In the genomic region with DNA sequence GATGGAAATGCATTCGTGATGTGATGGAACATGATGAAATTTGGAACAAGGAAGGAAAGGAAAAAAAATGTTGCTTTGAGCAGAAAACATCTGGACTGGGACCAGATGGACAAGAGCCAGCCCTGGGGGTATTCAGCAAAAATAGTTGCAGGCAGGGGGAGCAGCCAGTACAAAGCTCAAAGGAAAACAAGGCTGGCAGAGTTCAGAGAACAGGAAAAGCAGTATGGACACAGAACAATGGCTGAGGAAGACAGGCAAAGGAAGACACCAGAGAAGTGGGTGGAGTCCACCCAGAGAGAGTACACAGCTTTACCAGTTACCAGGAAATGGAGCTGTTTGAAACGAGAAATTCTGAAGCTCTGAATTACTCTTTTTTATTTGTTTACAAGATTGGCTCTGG, we compare ENCODE assay signal across 8 mouse cellular contexts. TPM values are rescaled to one million over a fixed set of nuclear protein-coding genes. Genes with fewer than 3 reads are reported as not detected.
DNase-seq lines count a peak whose midpoint lies in the region; ATAC-seq and TF ChIP-seq lines count a peak whose summit lies in the region.

No protein-coding gene starts in this region.

- H3K4me2 ChIP-seq in forebrain, postnatal 0 days (ENCODE audit: low read depth): no peak overlapping the region
- no peak overlapping the region for H3K4me2 ChIP-seq in forebrain, embryonic 11.5 days (ENCODE audit: low read depth, low read length, severe bottlenecking)
- no peak overlapping the region for H3K4me2 ChIP-seq in kidney, embryonic 16.5 days (replicated peaks; ENCODE audit: low read depth, low read length)
- H3K4me2 ChIP-seq in liver, embryonic 16.5 days (ENCODE audit: low read depth, low read length): no peak overlapping the region
- no peak overlapping the region for H3K4me2 ChIP-seq in stomach, postnatal 0 days (replicated peaks; ENCODE audit: low read depth)

- no peaks in the 10 kb centered on the region for H3K4me1 ChIP-seq in forebrain, postnatal 0 days (ENCODE audit: insufficient read depth)
- no peaks in the 10 kb centered on the region for H3K4me1 ChIP-seq in forebrain, embryonic 11.5 days (replicated peaks; ENCODE audit: control insufficient read depth, insufficient read depth, low read length)
- no peaks in the 10 kb centered on the region for H3K4me1 ChIP-seq in kidney, embryonic 16.5 days (ENCODE audit: insufficient read depth, low read length)
- no peaks in the 10 kb centered on the region for H3K4me1 ChIP-seq in liver, embryonic 16.5 days (ENCODE audit: control insufficient read depth, low read depth, low read length)
- H3K4me1 ChIP-seq in stomach, postnatal 0 days (replicated peaks; ENCODE audit: control insufficient read depth, insufficient read depth): no peaks in the 10 kb centered on the region
- no peaks in the 10 kb centered on the region; the same call in 1 of the 2 replicates for H3K4me1 ChIP-seq in forebrain, embryonic 10.5 days

- H3K9me3 ChIP-seq in forebrain, postnatal 0 days (ENCODE audit: low read length): no peaks in the 10 kb centered on the region
- H3K9me3 ChIP-seq in forebrain, embryonic 11.5 days (ENCODE audit: control insufficient read depth, low read length): no peaks in the 10 kb centered on the region
- H3K9me3 ChIP-seq in kidney, embryonic 16.5 days (ENCODE audit: low read length): no peaks in the 10 kb centered on the region
- no peaks in the 10 kb centered on the region for H3K9me3 ChIP-seq in liver, embryonic 16.5 days (replicated peaks; ENCODE audit: control insufficient read depth, low read length)
- no peaks in the 10 kb centered on the region for H3K9me3 ChIP-seq in stomach, postnatal 0 days (ENCODE audit: control insufficient read depth, low read length)
- H3K9me3 ChIP-seq in forebrain, embryonic 10.5 days: no peaks in the 10 kb centered on the region

- TF ChIP-seq EP300 in stomach, postnatal 0 days (optimal IDR thresholded peaks at IDR 0.05): no peak

- H3K36me3 ChIP-seq in forebrain, postnatal 0 days (ENCODE audit: insufficient read depth): no peaks in the 10 kb centered on the region
- H3K36me3 ChIP-seq in forebrain, embryonic 11.5 days (ENCODE audit: control insufficient read depth, insufficient read depth, low read length): no peaks in the 10 kb centered on the region
- H3K36me3 ChIP-seq in kidney, embryonic 16.5 days (ENCODE audit: insufficient read depth, low read length): no peaks in the 10 kb centered on the region
- no peaks in the 10 kb centered on the region for H3K36me3 ChIP-seq in liver, embryonic 16.5 days (ENCODE audit: control insufficient read depth, insufficient read depth)
- no peaks in the 10 kb centered on the region for H3K36me3 ChIP-seq in stomach, postnatal 0 days (ENCODE audit: control insufficient read depth, insufficient read depth, low read length)
- H3K36me3 ChIP-seq in forebrain, embryonic 10.5 days (replicated peaks): no peaks in the 10 kb centered on the region

- DNase-seq in forebrain, postnatal 0 days: peak; percentile 5
- DNase-seq in forebrain, embryonic 11.5 days (ENCODE audit: low spot score): no peak
- DNase-seq in brain, adult 2 months (ENCODE audit: low read depth, low spot score): peak; percentile 24
- peak; percentile 87 for DNase-seq in heart, adult 8-10 months (ENCODE audit: low spot score)
- DNase-seq in stomach, postnatal 0 days (ENCODE audit: low spot score): no peak
- no peak for DNase-seq in forebrain, embryonic 10.5 days (ENCODE audit: extremely low spot score, low spot score)

- no peak for ATAC-seq in forebrain, postnatal 0 days
- ATAC-seq in forebrain, embryonic 11.5 days (replicated peaks; ENCODE audit: low FRiP score): no peak
- peak; percentile 39; the same call in 1 of the 2 replicates for ATAC-seq in kidney, embryonic 16.5 days (ENCODE audit: low FRiP score, low TSS enrichment)
- ATAC-seq in liver, embryonic 16.5 days (ENCODE audit: low read depth): peak; percentile 51; the same call in 1 of the 2 replicates
- no peak for ATAC-seq in stomach, postnatal 0 days (ENCODE audit: low FRiP score, low TSS enrichment)

- no peak overlapping the region for H3K27ac ChIP-seq in forebrain, postnatal 0 days (ENCODE audit: low read depth, low read length)
- no peak overlapping the region for H3K27ac ChIP-seq in forebrain, embryonic 11.5 days (ENCODE audit: low read depth, low read length)
- H3K27ac ChIP-seq in kidney, embryonic 16.5 days (ENCODE audit: low read length): no peak overlapping the region
- H3K27ac ChIP-seq in liver, embryonic 16.5 days (ENCODE audit: low read length): no peak overlapping the region
- no peak overlapping the region for H3K27ac ChIP-seq in stomach, postnatal 0 days (replicated peaks)
- H3K27ac ChIP-seq in forebrain, embryonic 10.5 days: no peak overlapping the region

- no peak for TF ChIP-seq CTCF in forebrain, postnatal 0 days (IDR thresholded peaks at IDR 0.05; ENCODE audit: low read depth)
- TF ChIP-seq CTCF in stomach, postnatal 0 days (IDR thresholded peaks at IDR 0.05; ENCODE audit: low read depth): peak; percentile 43

- no peak overlapping the region for H3K4me3 ChIP-seq in forebrain, postnatal 0 days (ENCODE audit: low read depth, low read length)
- H3K4me3 ChIP-seq in forebrain, embryonic 11.5 days (ENCODE audit: low read depth, low read length): no peak overlapping the region
- H3K4me3 ChIP-seq in kidney, embryonic 16.5 days (ENCODE audit: low read length): no peak overlapping the region
- no peak overlapping the region for H3K4me3 ChIP-seq in liver, embryonic 16.5 days (ENCODE audit: low read depth, low read length)
- no peak overlapping the region for H3K4me3 ChIP-seq in stomach, postnatal 0 days (ENCODE audit: low read depth, low read length)
- H3K4me3 ChIP-seq in forebrain, embryonic 10.5 days: no peak overlapping the region

- WGBS in forebrain, postnatal 0 days: 30% methylated on average over 2 of the region's 2 CpGs
- 62% methylated on average over 2 of the region's 2 CpGs for WGBS in forebrain, embryonic 11.5 days
- WGBS in kidney, embryonic 16.5 days: 39% methylated on average over 2 of the region's 2 CpGs
- 15% methylated on average over 2 of the region's 2 CpGs for WGBS in liver, embryonic 16.5 days (ENCODE audit: insufficient replicate concordance)
- 39% methylated on average over 2 of the region's 2 CpGs for WGBS in stomach, postnatal 0 days
- 67% methylated on average over 2 of the region's 2 CpGs for WGBS in forebrain, embryonic 10.5 days

- H3K27me3 ChIP-seq in forebrain, postnatal 0 days (ENCODE audit: insufficient read depth, low read length): no peaks in the 10 kb centered on the region
- H3K27me3 ChIP-seq in forebrain, embryonic 11.5 days (ENCODE audit: control insufficient read depth, insufficient read depth, low read length): no peaks in the 10 kb centered on the region
- no peaks in the 10 kb centered on the region for H3K27me3 ChIP-seq in kidney, embryonic 16.5 days (ENCODE audit: insufficient read depth, low read length)
- no peaks in the 10 kb centered on the region for H3K27me3 ChIP-seq in liver, embryonic 16.5 days (ENCODE audit: control insufficient read depth, insufficient read depth, low read depth, low read length)
- no peaks in the 10 kb centered on the region for H3K27me3 ChIP-seq in stomach, postnatal 0 days (ENCODE audit: control insufficient read depth, insufficient read depth, low read length)
- H3K27me3 ChIP-seq in forebrain, embryonic 10.5 days (ENCODE audit: poor library complexity, severe bottlenecking): no peaks in the 10 kb centered on the region

- no peak overlapping the region for H3K9ac ChIP-seq in forebrain, postnatal 0 days
- no peak overlapping the region for H3K9ac ChIP-seq in forebrain, embryonic 11.5 days (ENCODE audit: low read length)
- H3K9ac ChIP-seq in kidney, embryonic 16.5 days (replicated peaks; ENCODE audit: low read length): no peak overlapping the region
- H3K9ac ChIP-seq in liver, embryonic 16.5 days (ENCODE audit: low read depth, low read length): no peak overlapping the region
- H3K9ac ChIP-seq in stomach, postnatal 0 days (ENCODE audit: low read length): no peak overlapping the region

RNA-seq across cellular contexts. Expression of a gene that starts 40.8 kb away (rescaled TPM):
- 45.8 and 64.9 TPM in 2 replicates for total RNA-seq in forebrain, postnatal 0 days (2014; rRNA removed)
- polyA plus RNA-seq in forebrain, postnatal 0 days (2015; fragmentation: Nextera tagmentation; extraction: Ambion mirVana): 22.4 and 33.8 TPM in 2 replicates
- 14.4 and 14.9 TPM in 2 replicates for polyA plus RNA-seq in forebrain, embryonic 11.5 days (2014; fragmentation: Nextera tagmentation; extraction: Ambion mirVana)
- 10 to 100 TPM; 11.9 to 12.3 (median 12.2) TPM for total RNA-seq in heart, adult 8-10 months (2022)
- polyA plus RNA-seq in kidney, embryonic 16.5 days (2015; fragmentation: Nextera tagmentation; extraction: Ambion mirVana): 16.7 and 19.0 TPM in 2 replicates
- polyA plus RNA-seq in liver, embryonic 16.5 days (2015; fragmentation: Nextera tagmentation; extraction: Ambion mirVana): 1.6 and 1.9 TPM in 2 replicates
- 23.7 and 24.7 TPM in 2 replicates for polyA plus RNA-seq in stomach, postnatal 0 days (2015; fragmentation: Nextera tagmentation; extraction: Ambion mirVana)
- polyA plus RNA-seq in forebrain, embryonic 10.5 days (2016; fragmentation: Nextera tagmentation; extraction: Ambion mirVana): 12.2 and 13.0 TPM in 2 replicates

Comparison
In these comparisons a context has a peak if more than half of its experiments do, and no peak if none do; other contexts are left out.
1. DNase-seq: peak in forebrain, postnatal 0 days (single experiment), brain, adult 2 months (single experiment) and heart, adult 8-10 months (single experiment); none in forebrain, embryonic 11.5 days (single experiment), stomach, postnatal 0 days (single experiment) and forebrain, embryonic 10.5 days (single experiment).
2. ATAC-seq: peak in kidney, embryonic 16.5 days (single experiment) and liver, embryonic 16.5 days (single experiment); none in forebrain, postnatal 0 days (single experiment), forebrain, embryonic 11.5 days (single experiment) and stomach, postnatal 0 days (single experiment).